Mouse (Mus musculus): Measurements from ENCODE around the gene Kcnt2. TPM values are rescaled to one million over a fixed set of nuclear protein-coding genes. Genes with fewer than 3 reads are reported as not detected.

Kcnt2 gene
- total RNA-seq, 2 experiments from 2014 or later: 53.4 to 58.3 TPM

Other genes starting within 250 kb of the Kcnt2 start
- 10 to 100 TPM; 16.6 to 20.0 TPM for gene Cfh, start 62.4 kb upstream of the Kcnt2 start, total RNA-seq (2021)

Data from left cerebral cortex, adult 18-20 months (tissue).